Mouse (Mus musculus): Measurements from ENCODE around the gene Rbm25.
"Not testable (repeated sequence)": the region's sequence is repeated elsewhere in the genome, so short reads cannot be mapped to it uniquely, and the experiment has no call there.

DNA sequence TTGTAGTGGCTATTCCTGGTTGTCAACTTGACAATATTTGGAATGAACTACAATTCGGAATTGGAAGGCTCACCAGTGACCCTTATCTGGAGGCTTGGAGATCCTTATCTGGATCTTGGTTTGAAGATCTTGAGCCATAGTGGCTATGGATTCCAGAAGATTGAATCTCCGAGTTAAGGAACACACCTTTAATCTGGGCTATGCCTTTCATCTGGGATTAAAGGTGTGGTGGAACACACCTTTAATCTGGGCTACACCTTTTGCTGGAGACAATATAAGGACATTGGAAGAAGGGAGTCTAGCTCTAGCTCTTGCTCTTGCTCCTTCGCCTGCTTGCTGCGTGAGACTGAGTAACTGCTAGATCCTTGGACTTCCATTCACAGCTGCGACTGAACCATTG, at the start of gene Rbm25:
- TF ChIP-seq MYOG (IDR thresholded peaks at IDR 0.05; ENCODE audit: control insufficient read depth in 1 of 3, insufficient read depth in 1 of 3, insufficient read length in 2 of 3, low read depth in 2 of 3); POLR2A (IDR thresholded peaks at IDR 0.05; ENCODE audit: insufficient read length, low read depth); MYOD1 (IDR thresholded peaks at IDR 0.05; ENCODE audit: control insufficient read depth in 1 of 3, insufficient read length in 2 of 3, low read depth in 2 of 3); E2F4 (IDR thresholded peaks at IDR 0.05; ENCODE audit: insufficient read depth); MAX (IDR thresholded peaks at IDR 0.05; ENCODE audit: low read depth): not testable (repeated sequence)

All from myocyte (in vitro differentiated cells).